Mouse (Mus musculus) brain, embryonic 14.5 days (tissue): ENCODE data around the gene Cyth1. TPM values are rescaled to one million over a fixed set of nuclear protein-coding genes. Genes with fewer than 3 reads are reported as not detected.
A peak's percentile ranks its signal among the peaks of the same experiment; 100 is the strongest.

Experiments used
- DNase-seq: peaks from one replicate; pipeline ENCODE4 v3.0.0-alpha.2; 2011; ENCODE audit warnings: low read depth
- CTCF ChIP-seq: fragments of 200-500 bp; IDR thresholded peaks from 2 replicates; pipeline ENCODE4 v1.5.1; 2012; ENCODE audit warnings: inconsistent platforms, mild to moderate bottlenecking, moderate library complexity, borderline replicate concordance; ENCODE audit not compliant: insufficient read depth, insufficient read length; ENCODE audit errors: extremely low read depth
- POLR2A ChIP-seq: fragments of 200-500 bp; IDR thresholded peaks from 2 replicates; pipeline ENCODE4 v1.6.1; 2012; ENCODE audit warnings: mild to moderate bottlenecking, inconsistent platforms, borderline replicate concordance; ENCODE audit not compliant: poor library complexity, insufficient read depth, insufficient read length, severe bottlenecking; ENCODE audit errors: extremely low read depth
- polyA plus RNA-seq: library from polyadenylated mRNA; depleted of rRNA; stranded (reverse); fragments of >200 nt; gene quantifications from 2 replicates; pipeline ENCODE4 v1.2.3, GENCODE M21; 2012

The Cyth1 gene
- polyA plus RNA-seq, 1 experiment = 36.8 TPM

- TF ChIP-seq CTCF = no peak
- TF ChIP-seq POLR2A = no peak
- DNase-seq = no peak
These were observed 44.9 kb downstream of the Cyth1 start for GRCm38 (mm10) chr11:118203469-118203868.

- DNase-seq = peak; percentile 96
- TF ChIP-seq POLR2A (peak; percentile 59; the same call in 1 of the 2 replicates), CTCF (no peak)
These were observed 45.8 kb downstream of the Cyth1 start for GRCm38 (mm10) chr11:118202410-118203233.

- no peak for TF ChIP-seq POLR2A
- TF ChIP-seq CTCF = no peak
These were observed 46.5 kb downstream of the Cyth1 start for GRCm38 (mm10) chr11:118201833-118202409.

GRCm38 (mm10) chr11:118200834-118201830 is 47.3 kb downstream of the Cyth1 start:
- TF ChIP-seq POLR2A (no peak), CTCF (no peak)
- peak; percentile 69 for DNase-seq

More at GRCm38 (mm10) chr11:118201833-118202409, 46.5 kb downstream of the Cyth1 start:
- DNase-seq = no peak

DNA sequence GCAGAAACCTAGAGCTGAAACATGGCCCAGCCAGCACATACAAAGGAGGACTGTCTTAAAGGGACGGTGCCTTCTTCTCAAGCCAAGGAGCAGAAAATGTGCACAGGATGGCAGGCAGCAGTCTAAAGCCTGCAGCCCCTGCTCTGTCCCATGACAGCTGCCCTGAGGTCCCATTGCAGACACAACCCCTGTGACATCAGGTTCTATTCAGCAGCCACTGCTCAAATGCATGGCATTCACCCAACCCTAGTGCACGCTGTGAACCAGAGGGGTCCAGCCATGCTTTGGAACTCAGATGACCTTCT is 50.1 kb downstream of the Cyth1 start:
- DNase-seq = peak; percentile 79
- TF ChIP-seq CTCF (no peak), POLR2A (no peak)

DNA sequence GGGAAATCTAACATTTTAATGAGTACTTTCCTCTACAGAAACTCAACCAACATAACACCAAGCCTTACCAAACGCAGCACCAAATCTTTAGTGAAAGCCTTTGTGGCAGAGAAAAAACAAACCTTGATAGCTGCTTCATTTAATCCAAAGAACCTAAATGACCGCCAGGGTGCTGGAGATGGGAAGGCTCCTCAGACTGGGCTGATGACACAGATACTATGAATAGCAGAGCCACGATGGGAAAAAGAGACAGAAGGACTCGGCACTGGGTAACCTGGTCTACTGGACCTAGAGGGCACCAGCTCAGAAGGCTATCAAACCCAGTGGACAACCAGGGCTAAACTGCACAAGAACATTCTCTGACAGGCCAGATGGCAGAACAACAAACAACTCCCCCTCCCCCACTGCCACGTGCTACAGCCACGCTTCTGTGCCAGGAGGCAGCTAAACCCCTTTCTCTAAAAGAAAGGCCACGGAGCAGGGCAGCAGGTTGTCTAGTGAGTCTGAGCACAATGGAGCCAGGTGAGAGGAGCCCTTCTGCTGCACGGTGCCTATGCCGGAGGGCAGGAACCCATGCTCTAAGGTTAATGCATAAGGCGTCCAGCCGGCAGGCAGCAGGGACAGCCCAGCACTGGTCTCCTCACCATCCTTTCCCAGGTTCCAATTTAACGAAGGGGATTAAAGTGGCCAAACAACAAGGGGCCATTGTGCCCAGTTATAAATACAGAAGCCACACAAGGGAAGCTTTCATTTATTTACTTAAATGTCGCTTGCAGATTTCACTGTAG is 50.7 kb downstream of the Cyth1 start:
- DNase-seq = peak; percentile 91
- TF ChIP-seq CTCF (peak; percentile 4; the same call in 1 of the 2 replicates), POLR2A (no peak)

GRCm38 (mm10) chr11:118196824-118197388 is 51.5 kb downstream of the Cyth1 start:
- peak; percentile 63 for DNase-seq
- no peak for TF ChIP-seq POLR2A
- TF ChIP-seq CTCF = no peak

- TF ChIP-seq POLR2A (no peak), CTCF (no peak)
- DNase-seq = peak; percentile 62
These were observed 54.8 kb downstream of the Cyth1 start for GRCm38 (mm10) chr11:118193390-118194147.

GRCm38 (mm10) chr11:118192973-118193372 is 55.4 kb downstream of the Cyth1 start:
- no peak for DNase-seq
- no peak for TF ChIP-seq POLR2A
- no peak for TF ChIP-seq CTCF
